Mouse (Mus musculus): ENCODE results near the gene Nav1. TPM values are rescaled to one million over a fixed set of nuclear protein-coding genes. Genes with fewer than 3 reads are reported as not detected.

Gene Nav1
- polyA plus RNA-seq, 1 experiment from 2014 or later, result 13.6 TPM

GRCm38 (mm10) chr1:135562982-135563650, 44.0 kb downstream of the Nav1 start:
- Histone ChIP-seq H3K4me3 (replicated peaks) (no peak overlapping the region), H3K27ac (replicated peaks) (no peak overlapping the region; the same call in 1 of the 2 replicates), H3K4me2 (replicated peaks) (no peak overlapping the region), H3K36me3 (no peaks in the 10 kb centered on the region), H3K4me1 (peaks cover 53% of the 10 kb centered on the region), H3K9ac (no peak overlapping the region), H3K9me3 (replicated peaks) (no peaks in the 10 kb centered on the region), H3K27me3 (no peaks in the 10 kb centered on the region)
- WGBS, result 53% methylated on average over 8 of the region's 8 CpGs
- no peak for ATAC-seq (ENCODE audit: insufficient number of reproducible peaks, low FRiP score, low TSS enrichment, low read depth)

- H3K27me3 ChIP-seq, result no peaks in the 10 kb centered on the region
- no peak overlapping the region for H3K4me3 ChIP-seq (replicated peaks)
- H3K4me2 ChIP-seq (replicated peaks), result no peak overlapping the region
- H3K36me3 ChIP-seq, result no peaks in the 10 kb centered on the region
- 11% methylated on average over 4 of the region's 4 CpGs for WGBS
- no peak for ATAC-seq (ENCODE audit: insufficient number of reproducible peaks, low FRiP score, low TSS enrichment, low read depth)
- no peaks in the 10 kb centered on the region for H3K9me3 ChIP-seq (replicated peaks)
- no peak overlapping the region for H3K27ac ChIP-seq (replicated peaks)
- H3K9ac ChIP-seq, result no peak overlapping the region
- H3K4me1 ChIP-seq, result peaks cover 55% of the 10 kb centered on the region
Measured at GRCm38 (mm10) chr1:135562115-135562514, 45.0 kb downstream of the Nav1 start.

DNA sequence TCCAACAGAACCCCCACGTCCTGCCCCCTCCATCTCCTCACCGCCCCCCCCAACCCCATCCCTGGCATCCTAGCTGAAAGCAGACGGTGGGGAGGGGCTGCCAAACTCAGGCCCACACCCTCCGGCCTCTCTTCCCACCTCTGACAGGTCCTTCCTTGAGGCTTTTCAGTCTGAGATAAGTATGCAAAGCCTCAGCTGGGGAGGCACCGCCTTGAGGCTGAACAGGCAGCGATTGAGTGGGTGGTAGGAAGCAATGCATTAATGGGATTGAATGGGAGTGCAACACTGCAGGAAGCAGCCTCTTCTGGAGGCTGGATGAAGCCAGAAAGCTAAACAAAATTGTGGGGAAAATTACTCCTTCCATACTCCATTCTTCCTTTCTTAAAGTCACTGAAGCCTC, 45.8 kb downstream of the Nav1 start:
- WGBS, result 44% methylated on average over 6 of the region's 6 CpGs
- H3K4me3 ChIP-seq (replicated peaks), result no peak overlapping the region
- no peak overlapping the region for H3K4me2 ChIP-seq (replicated peaks)
- peaks cover 55% of the 10 kb centered on the region for H3K4me1 ChIP-seq
- H3K27ac ChIP-seq (replicated peaks), result no peak overlapping the region
- no peaks in the 10 kb centered on the region for H3K36me3 ChIP-seq
- no peak overlapping the region for H3K9ac ChIP-seq
- H3K9me3 ChIP-seq (replicated peaks), result no peaks in the 10 kb centered on the region
- no peak for ATAC-seq (ENCODE audit: insufficient number of reproducible peaks, low FRiP score, low TSS enrichment, low read depth)
- H3K27me3 ChIP-seq, result no peaks in the 10 kb centered on the region

- no peak overlapping the region for H3K4me3 ChIP-seq (replicated peaks)
- H3K27me3 ChIP-seq, result no peaks in the 10 kb centered on the region
- H3K9ac ChIP-seq, result no peak overlapping the region
- H3K4me2 ChIP-seq (replicated peaks), result no peak overlapping the region
- no peak for ATAC-seq (ENCODE audit: insufficient number of reproducible peaks, low FRiP score, low TSS enrichment, low read depth)
- WGBS, result 54% methylated on average over 6 of the region's 6 CpGs
- H3K9me3 ChIP-seq (replicated peaks), result no peaks in the 10 kb centered on the region
- peaks cover 43% of the 10 kb centered on the region for H3K4me1 ChIP-seq
- no peaks in the 10 kb centered on the region for H3K36me3 ChIP-seq
- H3K27ac ChIP-seq (replicated peaks), result no peak overlapping the region
Measured at GRCm38 (mm10) chr1:135557976-135558375, 49.1 kb downstream of the Nav1 start.

- Histone ChIP-seq H3K4me3 (replicated peaks) (no peak overlapping the region), H3K27ac (replicated peaks) (no peak overlapping the region), H3K36me3 (no peaks in the 10 kb centered on the region), H3K27me3 (no peaks in the 10 kb centered on the region), H3K4me2 (replicated peaks) (no peak overlapping the region), H3K4me1 (peaks cover 30% of the 10 kb centered on the region), H3K9me3 (replicated peaks) (no peaks in the 10 kb centered on the region), H3K9ac (no peak overlapping the region)
- WGBS, result 85% methylated on average over 8 of the region's 8 CpGs
- no peak for ATAC-seq (ENCODE audit: insufficient number of reproducible peaks, low FRiP score, low TSS enrichment, low read depth)
Measured at GRCm38 (mm10) chr1:135555885-135556284, 51.2 kb downstream of the Nav1 start.

- no peaks in the 10 kb centered on the region for H3K27me3 ChIP-seq
- no peak overlapping the region for H3K4me3 ChIP-seq (replicated peaks)
- 25% methylated on average over 17 of the region's 17 CpGs for WGBS
- no peaks in the 10 kb centered on the region for H3K36me3 ChIP-seq
- H3K9me3 ChIP-seq (replicated peaks), result no peaks in the 10 kb centered on the region
- H3K4me2 ChIP-seq (replicated peaks), result no peak overlapping the region
- no peak overlapping the region for H3K9ac ChIP-seq
- H3K27ac ChIP-seq (replicated peaks), result no peak overlapping the region
- peaks cover 24% of the 10 kb centered on the region for H3K4me1 ChIP-seq
- no peak for ATAC-seq (ENCODE audit: insufficient number of reproducible peaks, low FRiP score, low TSS enrichment, low read depth)
Measured at GRCm38 (mm10) chr1:135554632-135555260, 52.3 kb downstream of the Nav1 start.

GRCm38 (mm10) chr1:135553615-135554014, 53.5 kb downstream of the Nav1 start:
- no peak overlapping the region for H3K4me3 ChIP-seq (replicated peaks)
- H3K9ac ChIP-seq, result no peak overlapping the region
- no peak overlapping the region for H3K4me2 ChIP-seq (replicated peaks)
- H3K27ac ChIP-seq (replicated peaks), result no peak overlapping the region
- no peaks in the 10 kb centered on the region for H3K36me3 ChIP-seq
- H3K27me3 ChIP-seq, result no peaks in the 10 kb centered on the region
- no peak for ATAC-seq (ENCODE audit: insufficient number of reproducible peaks, low FRiP score, low TSS enrichment, low read depth)
- H3K4me1 ChIP-seq, result peaks cover 31% of the 10 kb centered on the region
- no peaks in the 10 kb centered on the region for H3K9me3 ChIP-seq (replicated peaks)
- WGBS, result 71% methylated on average over 4 of the region's 4 CpGs

DNA sequence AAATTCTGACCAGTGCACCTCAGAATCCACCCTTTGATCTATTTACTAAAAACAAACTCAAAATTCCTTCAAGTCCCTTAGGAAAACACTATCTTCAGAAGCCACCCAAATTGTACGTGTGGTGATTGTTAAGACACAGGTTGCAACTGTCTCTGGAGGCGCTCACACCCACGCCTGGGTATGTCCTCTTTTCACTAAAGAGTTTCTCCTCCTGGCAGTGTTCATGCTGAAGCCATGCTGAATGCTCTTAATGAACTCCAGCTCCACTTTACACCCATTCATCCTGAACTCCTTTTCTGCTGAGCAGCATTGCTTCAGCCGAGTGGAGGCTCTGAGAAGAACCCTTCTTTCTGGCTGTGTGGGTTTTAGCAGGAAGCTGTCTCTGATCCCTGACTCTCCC, 53.9 kb downstream of the Nav1 start:
- no peak overlapping the region for H3K27ac ChIP-seq (replicated peaks)
- no peaks in the 10 kb centered on the region for H3K27me3 ChIP-seq
- H3K9ac ChIP-seq, result no peak overlapping the region
- H3K4me2 ChIP-seq (replicated peaks), result no peak overlapping the region
- H3K9me3 ChIP-seq (replicated peaks), result no peaks in the 10 kb centered on the region
- peaks cover 29% of the 10 kb centered on the region for H3K4me1 ChIP-seq
- H3K36me3 ChIP-seq, result no peaks in the 10 kb centered on the region
- no peak overlapping the region for H3K4me3 ChIP-seq (replicated peaks)
- ATAC-seq (ENCODE audit: insufficient number of reproducible peaks, low FRiP score, low TSS enrichment, low read depth), result no peak
- WGBS, result 48% methylated on average over 4 of the region's 4 CpGs

DNA sequence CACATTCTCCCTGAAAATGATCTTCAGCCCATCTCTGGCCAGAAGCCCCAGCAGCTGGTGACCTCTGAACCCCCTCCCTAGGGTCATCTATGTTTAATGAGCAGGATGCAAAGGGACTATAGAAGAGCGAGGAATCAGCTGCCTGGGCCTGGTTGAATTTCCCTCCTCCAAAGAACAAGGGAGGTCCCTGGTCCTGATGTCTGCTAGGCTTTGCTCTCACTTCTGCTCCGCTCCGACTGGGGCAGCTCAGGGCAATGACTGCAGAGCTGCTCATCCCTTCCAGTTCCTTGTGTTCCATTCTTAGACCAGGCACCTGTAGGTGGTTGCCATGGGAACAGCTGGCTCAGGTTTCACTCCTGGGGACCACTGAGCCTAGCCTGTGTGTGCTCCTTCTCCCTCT, 56.2 kb downstream of the Nav1 start:
- WGBS, result 63% methylated on average over 3 of the region's 3 CpGs
- Histone ChIP-seq H3K9ac (no peak overlapping the region), H3K4me2 (replicated peaks) (no peak overlapping the region), H3K27me3 (no peaks in the 10 kb centered on the region), H3K36me3 (no peaks in the 10 kb centered on the region), H3K9me3 (replicated peaks) (no peaks in the 10 kb centered on the region), H3K27ac (replicated peaks) (no peak overlapping the region), H3K4me3 (replicated peaks) (no peak overlapping the region), H3K4me1 (peaks cover 27% of the 10 kb centered on the region)
- ATAC-seq (ENCODE audit: insufficient number of reproducible peaks, low FRiP score, low TSS enrichment, low read depth), result no peak; the same call in 1 of the 2 replicates

- H3K27me3 ChIP-seq, result no peaks in the 10 kb centered on the region
- H3K36me3 ChIP-seq, result no peaks in the 10 kb centered on the region
- WGBS, result 63% methylated on average over 9 of the region's 9 CpGs
- ATAC-seq (ENCODE audit: insufficient number of reproducible peaks, low FRiP score, low TSS enrichment, low read depth), result no peak
- H3K4me1 ChIP-seq, result peaks cover 24% of the 10 kb centered on the region
- no peak overlapping the region for H3K9ac ChIP-seq
- H3K4me2 ChIP-seq (replicated peaks), result no peak overlapping the region
- no peak overlapping the region; the same call in 1 of the 2 replicates for H3K27ac ChIP-seq (replicated peaks)
- H3K9me3 ChIP-seq (replicated peaks), result no peaks in the 10 kb centered on the region
- H3K4me3 ChIP-seq (replicated peaks), result no peak overlapping the region
Measured at GRCm38 (mm10) chr1:135548750-135549149, 58.3 kb downstream of the Nav1 start.

DNA sequence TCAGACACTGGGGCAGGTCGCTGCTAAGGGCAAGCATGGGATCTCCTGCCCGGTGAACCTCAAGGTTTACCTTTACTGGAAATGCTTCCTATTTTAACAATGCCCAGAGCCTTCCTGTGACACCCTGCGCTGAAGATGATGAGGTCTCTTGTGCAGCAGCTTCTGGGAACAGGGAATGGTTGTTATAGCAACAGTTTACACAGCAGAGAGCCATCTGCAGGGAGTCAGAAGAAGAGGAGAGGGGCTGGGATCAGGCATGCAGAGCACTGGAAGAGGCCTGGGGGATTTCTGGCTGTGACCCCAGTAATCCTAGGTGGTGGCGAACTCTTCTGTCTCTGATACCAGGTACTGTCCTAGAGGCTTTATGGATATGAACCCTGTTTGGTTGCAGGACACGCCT, 61.0 kb downstream of the Nav1 start:
- Histone ChIP-seq H3K27me3 (no peaks in the 10 kb centered on the region), H3K36me3 (no peaks in the 10 kb centered on the region), H3K9me3 (replicated peaks) (no peaks in the 10 kb centered on the region), H3K4me2 (replicated peaks) (no peak overlapping the region), H3K27ac (replicated peaks) (no peak overlapping the region), H3K9ac (no peak overlapping the region), H3K4me1 (peaks cover 22% of the 10 kb centered on the region), H3K4me3 (replicated peaks) (no peak overlapping the region)
- 59% methylated on average over 5 of the region's 5 CpGs for WGBS
- ATAC-seq (ENCODE audit: insufficient number of reproducible peaks, low FRiP score, low TSS enrichment, low read depth), result no peak

All from embryonic facial prominence, embryonic 15.5 days (tissue).